Mouse (Mus musculus) kidney, postnatal 36 days (tissue): ENCODE results near the gene Camsap2.
A peak's percentile ranks its signal among the peaks of the same experiment; 100 is the strongest.

Experiments used
- DNase-seq, 2 experiments: peaks; one replicate each; pipeline ENCODE4 v3.0.0; 2021 to 2022; ENCODE audit warnings: mixed read lengths in 2 of 2

Gene Camsap2

DNA sequence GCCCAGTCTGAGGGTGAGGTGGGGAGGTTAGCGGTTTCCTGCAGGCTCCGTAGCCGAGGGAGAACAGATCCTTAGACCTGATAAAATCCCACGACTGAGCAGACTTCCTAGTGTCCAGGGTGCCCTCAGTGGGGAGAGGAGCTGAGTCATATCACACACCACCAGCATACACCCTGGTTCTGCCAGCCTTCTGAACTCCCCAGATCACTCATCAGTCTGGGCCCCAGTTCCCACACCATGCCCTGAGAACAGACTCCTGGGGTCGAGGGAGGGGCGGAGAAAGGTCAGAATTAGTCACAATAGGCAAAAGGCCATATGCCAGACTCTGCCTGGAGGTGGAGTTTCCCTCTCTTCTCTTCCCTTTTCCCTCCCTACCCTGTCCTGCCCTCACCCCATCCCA lies 90.7 kb downstream of the Camsap2 start:
- no peak for DNase-seq

DNA sequence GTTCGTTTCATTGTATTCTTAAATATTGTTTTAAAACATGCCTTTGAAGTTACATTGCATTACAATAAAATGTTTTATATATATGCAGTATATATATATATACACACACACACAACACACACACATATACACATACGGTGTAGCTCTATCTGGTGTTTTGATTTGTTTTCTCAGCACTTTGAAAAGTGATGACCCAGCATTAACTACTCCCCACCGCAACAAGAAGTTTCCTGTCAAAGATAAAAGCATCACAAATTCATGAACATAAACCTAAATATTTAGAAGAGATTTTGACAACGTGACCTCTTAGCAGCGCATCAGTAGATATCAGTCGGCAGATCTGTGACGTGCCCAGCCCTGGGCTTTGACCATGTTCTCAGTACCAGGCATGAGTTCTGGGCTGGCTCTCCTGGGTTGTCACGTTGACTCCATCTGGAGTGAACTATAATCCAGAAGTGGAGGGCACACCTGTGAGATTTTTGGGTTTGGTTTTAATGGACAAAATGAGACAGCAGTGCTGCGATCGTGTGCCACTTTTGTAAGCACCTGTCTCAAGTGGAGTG lies 91.3 kb downstream of the Camsap2 start:
- DNase-seq, result no peak

DNA sequence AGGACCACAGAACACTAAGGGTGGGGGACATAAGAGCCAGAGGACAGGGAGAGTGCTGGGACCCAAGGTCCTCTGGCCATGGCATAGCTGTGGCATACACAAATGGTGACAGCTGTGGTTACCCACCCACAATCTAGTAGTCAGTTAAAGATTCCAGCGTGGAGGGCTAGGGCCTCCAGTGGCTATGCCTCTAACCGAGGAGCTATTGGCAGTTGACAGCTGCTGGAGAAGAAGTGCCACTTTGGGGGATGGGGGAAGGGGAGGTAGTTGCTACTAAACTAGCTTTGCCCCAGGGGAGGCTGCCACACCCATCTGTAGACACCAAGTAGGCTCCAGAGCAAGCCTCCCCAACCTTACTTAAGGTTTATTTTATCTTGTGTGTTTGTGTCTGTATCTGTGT lies 92.4 kb downstream of the Camsap2 start:
- DNase-seq, result no peak

DNA sequence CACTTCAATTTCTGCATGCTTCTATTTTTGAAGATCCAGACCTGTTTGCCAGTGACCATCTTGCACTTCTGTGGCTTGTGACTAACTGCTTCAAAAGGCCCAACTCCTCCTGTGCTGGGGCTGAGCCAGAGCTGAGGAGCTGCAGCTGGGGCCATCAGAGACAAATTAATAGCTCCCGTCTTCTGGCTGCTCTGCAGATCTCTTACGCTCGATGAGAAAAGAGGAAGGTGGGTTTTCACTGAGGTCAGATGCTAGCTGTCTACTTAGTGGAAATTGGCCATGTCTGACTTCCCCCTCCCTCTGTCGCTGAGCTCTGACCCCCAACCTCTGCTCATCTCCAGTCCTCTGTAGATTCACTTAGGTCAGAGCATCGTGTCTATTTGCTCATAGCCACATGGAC lies 96.2 kb downstream of the Camsap2 start:
- DNase-seq, result no peak

DNA sequence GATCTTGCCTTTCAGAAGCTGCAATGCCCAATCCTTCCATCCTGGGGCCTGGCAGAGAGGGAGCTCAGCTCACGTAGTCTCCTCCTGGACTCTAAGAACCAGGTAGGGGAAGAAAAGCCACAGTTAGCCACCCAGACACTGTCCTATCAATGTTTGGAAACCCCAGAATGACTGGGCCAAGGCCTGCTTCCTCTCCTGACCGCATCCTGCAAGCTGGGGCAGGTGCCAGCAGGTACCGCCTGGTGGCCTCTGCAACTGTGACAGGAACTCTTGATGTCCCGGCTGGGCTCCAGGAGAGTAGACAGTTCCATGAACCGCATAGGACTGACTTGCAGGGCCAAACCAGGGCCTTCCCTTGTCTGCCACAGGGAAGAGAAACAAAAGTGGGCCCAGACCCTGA lies 98.5 kb downstream of the Camsap2 start:
- no peak for DNase-seq

DNA sequence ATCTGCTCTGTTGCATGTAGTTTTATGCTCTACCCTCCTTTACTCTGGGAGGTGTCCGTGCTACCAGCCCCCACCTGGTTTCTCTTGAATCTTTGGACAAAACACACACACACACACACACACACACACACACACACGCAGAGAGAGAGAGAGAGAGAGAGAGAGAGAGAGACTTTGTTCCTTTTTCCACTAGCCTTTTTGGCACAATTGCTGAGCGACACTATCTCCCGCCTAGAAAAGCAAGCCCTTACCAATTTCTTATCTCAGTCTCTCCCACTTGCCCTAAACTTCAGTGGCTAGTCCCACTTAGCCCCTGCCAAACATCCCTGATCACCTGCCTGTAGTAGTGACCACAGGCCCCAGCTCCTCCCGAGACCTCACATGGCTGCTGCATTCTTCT lies 101.4 kb downstream of the Camsap2 start:
- no peak for DNase-seq

DNA sequence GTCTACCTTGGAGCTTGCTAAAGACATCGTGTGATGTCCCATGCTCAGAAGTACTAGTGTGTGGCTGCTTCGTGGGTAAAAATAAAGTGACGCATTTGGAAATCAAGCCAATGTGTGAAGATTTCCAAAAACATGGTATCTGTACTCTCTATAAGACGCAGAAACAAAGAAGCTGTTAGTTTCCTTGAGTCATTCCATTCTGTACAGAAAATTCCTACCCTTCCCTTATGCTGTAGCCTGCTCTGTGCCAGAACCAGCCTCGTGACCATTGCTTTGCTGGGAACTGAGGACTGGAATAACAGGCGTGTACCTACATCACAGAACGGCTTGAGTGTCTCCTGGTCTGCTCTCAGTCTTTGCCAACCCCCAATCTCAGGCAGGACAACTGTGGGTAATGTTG lies 104.1 kb downstream of the Camsap2 start:
- no peak for DNase-seq

DNA sequence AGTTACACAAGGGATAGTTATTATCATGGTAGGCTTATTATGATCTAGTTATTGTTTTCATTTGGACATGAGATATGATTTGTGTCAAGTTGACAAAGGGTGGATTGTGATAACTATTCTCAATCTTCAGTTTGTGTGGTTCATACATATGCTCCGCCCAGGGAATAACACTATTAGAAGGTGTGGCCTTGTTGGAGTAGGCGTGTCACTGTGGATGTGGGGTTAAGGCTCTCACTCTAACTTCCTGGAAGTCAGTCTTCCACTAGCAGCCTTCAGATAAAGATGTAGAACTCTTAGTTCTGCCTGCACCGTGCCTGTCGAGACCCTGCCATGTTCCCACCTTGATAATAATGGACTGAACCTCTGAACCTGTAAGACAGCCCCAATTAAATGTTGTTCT lies 107.4 kb downstream of the Camsap2 start:
- no peak for DNase-seq

DNA sequence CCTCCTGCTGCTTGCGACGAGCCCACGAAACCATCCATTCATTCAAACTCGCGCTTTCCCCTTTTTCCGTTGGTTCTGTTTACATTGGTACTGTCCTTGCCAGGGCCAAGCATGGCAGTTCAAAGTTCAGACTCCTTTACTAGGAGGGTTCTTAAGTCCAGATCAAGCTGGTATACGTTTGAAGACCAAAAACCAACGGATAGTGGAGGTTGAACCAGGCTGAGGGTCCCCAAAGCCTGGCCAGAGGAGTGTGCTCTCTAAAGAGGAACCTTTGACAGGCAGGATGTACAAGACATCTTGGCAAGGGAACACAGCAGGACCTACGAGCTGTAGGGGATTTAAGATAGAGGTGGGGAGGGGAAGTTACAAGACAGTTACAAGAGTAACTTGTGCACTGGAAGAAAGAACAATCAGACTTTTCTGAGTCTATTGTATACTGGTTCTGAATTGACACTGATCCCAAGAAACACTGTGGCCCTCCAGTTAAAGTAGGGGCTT lies 111.3 kb downstream of the Camsap2 start:
- no peak for DNase-seq

DNA sequence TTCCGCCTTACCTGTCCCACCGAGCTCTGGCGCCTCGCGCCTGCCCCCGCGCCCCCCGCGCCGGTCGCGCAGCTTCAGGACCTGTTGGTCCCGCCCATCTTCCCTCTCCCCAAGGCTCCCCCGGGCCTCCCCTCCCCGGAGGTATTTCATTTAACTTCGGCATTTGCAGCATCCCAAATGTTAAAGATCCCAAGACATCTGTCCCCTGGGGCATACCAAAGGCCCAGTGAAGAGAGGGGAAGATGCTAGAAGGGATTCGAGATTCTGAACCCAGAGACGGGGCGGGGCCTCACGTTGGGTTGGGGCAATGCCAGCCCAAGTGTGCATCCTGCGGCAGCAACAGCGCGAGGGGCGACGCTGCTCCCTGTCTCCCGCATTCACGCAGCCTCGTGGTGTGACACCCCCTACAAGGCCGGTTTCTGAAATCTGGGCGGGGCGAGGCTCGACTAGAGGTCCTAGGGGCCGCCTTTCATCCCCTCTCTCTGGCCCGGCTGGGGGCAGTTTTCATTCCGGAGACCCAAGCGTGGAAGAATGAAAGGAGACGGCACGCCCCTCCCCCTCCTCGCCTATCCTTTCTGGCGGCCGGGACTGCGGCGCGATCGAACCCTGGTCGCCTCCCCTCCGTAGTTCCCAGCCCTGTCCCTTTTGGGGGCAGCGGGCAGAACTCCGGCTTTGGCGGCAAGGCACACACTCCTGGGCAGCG lies 111.9 kb downstream of the Camsap2 start, which contains the start of gene Inava:
TSS of gene Inava (minus strand) at position 373 of the 703 bp plus-strand sequence.
- DNase-seq, result peak in 1 of 2 experiments; percentile 56

DNA sequence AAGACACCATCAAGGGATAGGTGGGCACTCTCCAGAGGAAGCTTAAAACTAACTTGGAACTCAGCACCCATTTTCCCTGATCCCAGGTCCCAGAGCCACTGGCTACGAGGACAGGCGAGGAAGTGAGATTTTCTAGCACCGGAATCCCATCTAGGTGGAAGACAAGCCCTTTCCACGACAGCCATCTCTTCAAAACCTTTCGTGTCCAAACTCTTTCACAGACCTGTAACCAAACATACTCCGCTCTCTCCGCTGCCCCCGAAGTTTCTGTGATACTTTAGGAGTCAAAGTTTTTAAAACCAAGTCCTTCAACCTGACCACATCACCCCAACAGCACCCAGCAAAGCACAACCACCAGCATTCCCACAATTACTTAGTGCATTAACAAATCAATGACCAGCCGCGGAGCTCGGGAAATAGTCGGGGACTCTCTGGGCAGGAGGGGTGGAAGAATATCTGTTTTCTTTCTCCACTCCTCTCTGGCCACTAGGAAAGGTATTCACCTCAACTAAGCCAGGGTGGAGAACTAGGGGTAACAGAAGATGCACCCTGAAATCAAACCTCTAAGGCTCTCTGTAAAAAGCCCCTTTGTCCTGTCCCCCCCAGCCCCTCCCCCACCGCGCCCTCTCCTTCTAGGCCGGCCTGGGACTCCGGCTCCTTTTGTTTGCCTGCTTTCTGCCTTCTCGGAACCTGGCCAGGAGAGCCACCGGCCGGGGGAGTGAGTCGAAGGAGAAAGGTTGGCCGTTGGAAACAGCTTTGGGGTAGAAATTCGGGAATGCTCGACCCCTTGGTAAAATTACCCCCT lies 112.7 kb downstream of the Camsap2 start:
- peak in 1 of 2 experiments; percentile 34 for DNase-seq

DNA sequence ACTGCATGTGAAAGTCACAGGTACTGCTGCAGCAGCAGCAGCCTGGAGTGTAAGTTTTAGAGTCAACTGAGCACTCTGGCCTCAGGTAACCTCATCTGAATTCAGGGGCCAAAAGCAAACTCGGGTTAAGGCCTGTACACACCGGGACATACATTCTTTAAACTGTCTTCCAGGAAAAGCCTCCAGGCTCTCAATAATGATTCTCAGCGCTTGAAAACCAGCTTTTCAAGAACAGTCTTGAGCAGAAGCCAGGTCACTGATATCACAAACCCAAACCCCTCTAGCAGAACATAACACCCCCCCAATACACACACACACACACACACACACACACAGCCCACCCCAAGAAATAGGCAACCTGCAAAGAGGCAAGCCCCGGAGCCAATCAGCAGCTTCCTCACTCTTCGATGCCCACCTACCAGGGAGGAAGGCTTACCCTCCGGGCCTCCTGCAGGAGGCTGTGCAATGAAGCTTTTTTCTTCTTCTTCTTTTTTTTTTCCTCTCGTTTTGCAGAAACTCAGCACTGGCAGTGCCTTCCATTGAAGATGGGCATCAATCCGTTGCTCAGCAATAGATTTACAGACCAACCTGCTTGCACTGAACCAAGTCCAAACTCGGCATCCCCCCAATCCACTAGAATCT lies 113.5 kb downstream of the Camsap2 start:
- no peak for DNase-seq

DNA sequence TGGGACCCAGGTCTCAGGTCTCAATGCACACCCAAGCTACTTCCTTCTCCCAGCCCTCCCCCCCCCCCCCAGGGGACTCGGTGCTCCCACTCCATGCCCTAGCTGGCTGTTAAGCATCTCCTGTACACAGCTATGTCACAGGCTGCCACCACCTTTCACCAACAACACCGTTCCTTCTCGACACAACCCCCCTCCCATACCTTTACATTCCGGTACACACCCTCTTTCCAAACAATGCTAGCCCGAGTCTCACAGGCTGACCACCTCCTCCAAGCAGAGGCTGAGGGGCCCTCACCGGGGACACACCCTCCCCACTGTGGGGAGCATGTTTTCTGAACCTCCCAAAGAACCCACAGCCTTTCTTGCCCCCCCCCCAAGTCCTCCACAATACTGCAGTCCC lies 114.3 kb downstream of the Camsap2 start:
- DNase-seq, result no peak

DNA sequence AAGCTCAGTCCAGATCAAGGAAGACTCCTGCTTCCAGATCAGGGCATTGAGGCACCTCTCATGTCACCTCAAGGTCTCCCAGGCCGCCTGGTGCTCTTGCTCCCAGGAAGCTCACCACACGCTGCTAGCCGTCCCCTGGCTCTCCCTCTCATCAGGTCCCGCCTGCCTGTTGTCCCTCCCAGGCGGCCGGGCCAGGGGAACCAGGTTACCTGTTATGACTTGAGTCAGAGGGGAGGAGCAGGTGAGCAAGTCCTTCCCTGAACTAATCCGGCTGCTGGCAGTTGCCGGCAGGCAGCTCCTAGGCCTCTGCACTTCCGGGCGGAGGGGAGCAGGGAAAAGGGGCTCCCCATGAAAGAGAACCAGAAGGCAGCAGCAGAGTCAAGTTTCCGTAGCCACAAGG lies 115.7 kb downstream of the Camsap2 start:
- peak; percentile 82 to 83 for DNase-seq

DNA sequence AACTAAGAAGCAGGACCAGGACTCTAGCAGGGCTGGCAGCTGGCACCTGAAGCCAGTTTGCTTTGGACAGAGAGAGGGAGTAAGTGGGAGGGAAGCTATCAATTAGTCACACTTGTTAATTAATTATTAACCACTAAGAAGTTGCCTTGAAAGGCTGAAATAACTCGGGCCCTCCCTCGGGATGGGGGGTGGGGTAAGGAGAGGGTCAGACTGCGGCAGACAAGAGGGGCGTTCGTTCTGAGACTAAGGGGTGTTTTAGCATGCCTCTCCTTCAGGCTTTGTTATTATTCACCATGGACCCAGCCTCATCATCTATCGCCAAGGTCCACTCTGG lies 116.9 kb downstream of the Camsap2 start:
- peak; percentile 79 to 81 for DNase-seq

DNA sequence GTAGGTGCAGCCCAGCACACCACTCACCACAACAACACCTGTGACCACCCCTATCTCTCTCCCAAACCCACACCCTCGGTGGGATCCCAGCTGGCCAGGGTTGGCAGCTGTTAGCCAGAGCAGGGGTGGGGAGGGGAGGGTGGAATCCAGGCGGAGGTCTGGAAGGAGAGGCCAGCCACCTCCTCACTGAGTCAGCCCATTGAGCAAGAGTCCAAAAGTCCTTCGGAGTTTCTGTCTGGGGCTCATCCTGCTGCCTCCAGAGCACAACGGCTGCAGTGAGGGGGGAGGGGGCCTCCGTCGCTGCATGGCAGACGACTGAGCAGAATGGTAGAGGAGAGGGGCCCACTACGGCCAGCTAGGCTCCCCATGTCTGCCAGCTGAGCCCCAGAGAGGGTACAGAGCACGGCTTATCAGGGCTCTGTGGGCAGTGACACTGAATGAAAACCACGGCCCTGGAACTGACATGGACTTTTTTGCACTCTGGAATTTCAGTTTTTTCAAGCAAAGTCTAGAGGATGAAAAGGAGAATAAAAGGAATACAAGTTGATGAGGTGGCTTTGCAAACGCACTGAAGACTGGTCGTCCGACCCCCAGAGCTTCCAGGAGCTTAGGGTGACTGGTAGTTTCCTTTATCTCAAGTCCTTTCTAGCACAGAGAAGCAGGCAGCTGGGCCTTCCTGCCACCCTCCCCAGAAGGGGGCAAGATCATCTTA lies 117.4 kb downstream of the Camsap2 start:
- peak; percentile 88 to 91 for DNase-seq

DNA sequence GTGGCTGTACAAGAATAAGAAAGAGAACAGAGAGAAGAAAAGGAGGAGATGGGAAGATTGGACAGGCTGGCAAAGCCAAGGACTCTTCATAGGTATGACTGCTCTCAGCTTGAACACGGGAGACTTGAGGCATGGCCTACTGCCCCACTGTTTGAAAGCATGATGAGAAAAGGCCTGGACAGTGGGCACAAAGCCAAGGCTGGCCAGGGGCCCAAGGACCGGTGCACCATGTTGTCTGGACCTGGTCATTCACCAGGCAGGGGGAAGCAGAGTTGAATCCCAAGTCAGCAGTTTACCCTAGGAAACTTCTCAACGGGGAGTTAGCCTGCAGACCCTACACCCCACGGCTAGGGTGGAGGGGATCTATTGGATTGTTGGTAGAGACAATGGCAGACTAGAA lies 118.0 kb downstream of the Camsap2 start:
- DNase-seq, result peak; percentile 94 to 97

DNA sequence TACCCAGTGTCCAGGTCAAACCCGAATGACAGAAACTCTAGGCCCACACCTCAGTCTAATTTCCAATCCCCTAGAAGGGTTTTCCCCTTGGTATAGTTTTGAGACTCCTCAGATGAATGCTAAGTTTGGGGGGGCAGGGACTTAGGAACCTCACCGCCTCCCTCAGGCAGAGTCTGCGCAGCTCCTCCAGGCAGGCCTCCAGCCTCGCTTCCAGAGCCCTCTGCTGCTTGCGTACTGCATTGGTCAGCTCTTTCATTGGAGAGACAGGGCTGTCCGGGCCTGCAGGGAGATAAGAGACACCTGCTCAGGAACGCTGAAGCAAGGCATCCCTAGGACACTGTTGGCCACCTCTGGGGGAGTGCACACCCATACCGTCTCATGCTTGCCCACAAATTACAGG lies 119.3 kb downstream of the Camsap2 start:
- DNase-seq, result no peak

DNA sequence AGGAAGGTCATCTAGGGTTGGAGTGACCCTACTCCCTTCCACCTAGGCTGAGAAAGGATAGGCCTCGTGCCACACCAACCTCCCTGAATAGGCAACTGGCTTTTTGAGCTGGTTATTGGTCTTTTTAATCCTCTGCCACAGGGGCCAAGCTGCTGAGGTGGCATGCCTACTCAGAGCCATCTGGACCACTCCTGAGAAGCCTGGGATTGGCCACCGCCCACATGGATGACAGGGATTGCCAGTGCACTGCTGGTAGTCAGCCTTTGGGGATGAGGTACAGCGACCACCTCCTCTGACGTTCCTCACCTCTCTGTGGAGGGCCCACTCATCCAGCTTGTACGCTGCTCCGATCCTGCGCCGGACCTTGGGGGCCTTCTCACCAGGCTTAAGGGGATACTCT lies 120.1 kb downstream of the Camsap2 start:
- DNase-seq, result no peak

DNA sequence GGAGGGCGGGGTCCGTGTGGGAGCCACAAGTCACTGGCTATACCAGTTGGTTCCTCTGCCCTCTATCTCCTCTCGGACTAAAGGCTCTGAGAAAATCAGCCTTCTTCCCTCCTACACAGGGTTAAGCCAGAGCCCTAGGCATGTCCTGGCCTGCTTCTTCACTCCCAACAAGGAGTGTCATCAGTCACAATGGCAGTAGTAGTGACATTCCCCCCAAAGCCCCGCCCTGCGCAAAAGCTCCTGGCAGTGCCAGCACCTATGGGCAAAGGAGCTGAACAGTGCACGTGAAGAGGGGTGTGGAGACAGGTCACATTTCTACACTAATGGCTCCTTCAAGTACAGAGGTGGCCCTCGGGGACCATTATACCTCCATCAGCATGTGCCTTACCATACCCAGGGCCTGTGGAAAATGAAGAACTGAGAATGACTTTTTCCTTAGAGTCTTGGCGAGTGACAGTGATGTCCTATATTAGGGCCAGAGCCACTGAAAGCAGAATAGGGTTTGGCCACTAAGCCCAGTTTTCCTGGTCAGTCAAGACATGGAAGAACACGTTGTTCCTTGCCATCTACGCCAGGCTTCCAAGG lies 122.1 kb downstream of the Camsap2 start:
- no peak for DNase-seq

DNA sequence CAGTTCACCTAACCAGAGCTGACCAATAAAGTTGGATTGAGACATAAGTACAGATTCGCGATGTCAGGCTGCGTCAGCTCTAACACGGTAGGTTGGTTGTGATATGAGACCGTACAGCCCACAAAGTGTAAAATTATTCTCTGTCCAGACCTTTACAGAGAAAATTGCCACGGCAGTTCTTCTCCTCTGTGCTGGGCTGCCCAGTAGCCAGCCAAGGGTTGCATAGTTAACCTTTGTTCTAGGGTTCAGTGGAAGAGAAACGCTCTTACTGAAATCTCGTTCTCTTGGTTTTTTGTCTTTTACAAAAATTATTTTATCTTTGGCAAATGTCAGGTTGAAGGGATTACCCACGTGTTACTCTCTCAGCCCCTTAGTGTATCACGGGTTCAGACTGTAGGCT lies 123.5 kb downstream of the Camsap2 start:
- peak in 1 of 2 experiments; percentile 31 for DNase-seq
